Mouse (Mus musculus) intestine, embryonic 16.5 days (tissue): ENCODE measurements around the gene Ap1g2. TPM values are rescaled to one million over a fixed set of nuclear protein-coding genes. Genes with fewer than 3 reads are reported as not detected.

Source experiments
- ATAC-seq: fragments of 200-750 bp; cut with Nextera tagmentation; 2 replicates; pipeline ENCODE4 v1.8.0; 2017; ENCODE audit warnings: moderate TSS enrichment, moderate library complexity
- H3K27ac ChIP-seq: fragments of 300-500 bp; sonication (generic); 2 replicates; pipeline ENCODE4 v1.5.1; 2014; ENCODE audit warnings: mild to moderate bottlenecking, low read length
- H3K27me3 ChIP-seq: fragments of 300-500 bp; sonication (generic); replicated peaks from 2 replicates; pipeline ENCODE4 v1.6.1; 2014; ENCODE audit warnings: low read length, control low read depth, mixed read lengths; ENCODE audit not compliant: control insufficient read depth, insufficient read depth
- H3K36me3 ChIP-seq: fragments of 300-500 bp; sonication (generic); 2 replicates; pipeline ENCODE4 v1.6.1; 2014; ENCODE audit warnings: low read length, control low read depth; ENCODE audit not compliant: control insufficient read depth, insufficient read depth
- H3K4me1 ChIP-seq: fragments of 300-500 bp; sonication (generic); 2 replicates; pipeline ENCODE4 v1.6.1; 2014; ENCODE audit warnings: low read length, control low read depth, mixed read lengths; ENCODE audit not compliant: control insufficient read depth, insufficient read depth
- H3K4me2 ChIP-seq: fragments of 300-500 bp; sonication (generic); 2 replicates; pipeline ENCODE4 v1.6.1; 2014; ENCODE audit warnings: low read depth, low read length, control low read depth
- H3K4me3 ChIP-seq: fragments of 300-500 bp; sonication (generic); 2 replicates; pipeline ENCODE4 v1.5.1; 2014; ENCODE audit warnings: mild to moderate bottlenecking, low read length
- H3K9ac ChIP-seq: fragments of 300-500 bp; sonication (generic); 2 replicates; pipeline ENCODE4 v1.6.1; 2014; ENCODE audit warnings: low read depth, low read length
- H3K9me3 ChIP-seq: fragments of 300-500 bp; sonication (generic); 2 replicates; pipeline ENCODE4 v1.6.1; 2016; ENCODE audit warnings: low read length, control low read depth; ENCODE audit not compliant: control insufficient read depth
- WGBS: fragments of 180-500 bp; shearing (Covaris S2); extraction: QIAGEN DNeasy Blood & Tissue Kit; methylation state at CpG from one replicate; pipeline ENCODE4 v1.1.7; 2014; 5-methylcytosine and 5-hydroxymethylcytosine counted together
- polyA plus RNA-seq: library from polyadenylated mRNA; unstranded; fragments of >200 nt; fragmentation: Nextera tagmentation; extraction: Ambion mirVana; gene quantifications from 2 replicates; pipeline ENCODE4 v1.2.1, GENCODE M21; 2015

Gene Ap1g2
- polyA plus RNA-seq, 1 experiment from 2014 or later = 106 TPM

GRCm38 (mm10) chr14:55114759-55115701, 8.6 kb upstream of the Ap1g2 start:
- ATAC-seq = peak; percentile 68
- peak overlapping the region; percentile 79 for H3K9ac ChIP-seq
- peak overlapping the region; percentile 71 for H3K4me3 ChIP-seq
- peak overlapping the region; percentile 100 for H3K4me2 ChIP-seq
- no peaks in the 10 kb centered on the region for H3K9me3 ChIP-seq
- WGBS = under 1% methylated on average over 74 of the region's 78 CpGs
- peaks cover 19% of the 10 kb centered on the region for H3K4me1 ChIP-seq
- H3K27ac ChIP-seq = peak overlapping the region; percentile 33
- peaks cover 30% of the 10 kb centered on the region for H3K27me3 ChIP-seq
- H3K36me3 ChIP-seq = no peaks in the 10 kb centered on the region

- Histone ChIP-seq H3K4me1 (peaks cover 25% of the 10 kb centered on the region), H3K4me2 (peak overlapping the region; percentile 100), H3K9me3 (no peaks in the 10 kb centered on the region), H3K4me3 (peak overlapping the region; percentile 71), H3K27ac (no peak overlapping the region), H3K27me3 (peaks cover 32% of the 10 kb centered on the region), H3K9ac (peak overlapping the region; percentile 79), H3K36me3 (no peaks in the 10 kb centered on the region)
- 0 out of 2 replicates have a peak, but pooled peaks have one; percentile 9 for ATAC-seq
- 7% methylated on average over 26 of the region's 26 CpGs for WGBS
These were observed 7.7 kb upstream of the Ap1g2 start for GRCm38 (mm10) chr14:55113975-55114645.

- peak overlapping the region; percentile 71 for H3K4me3 ChIP-seq
- peak overlapping the region; percentile 79; the same call in 1 of the 2 replicates for H3K9ac ChIP-seq
- H3K27ac ChIP-seq = no peak overlapping the region
- H3K4me2 ChIP-seq = peak overlapping the region; percentile 100
- 64% methylated on average over 51 of the region's 51 CpGs for WGBS
- peaks cover 32% of the 10 kb centered on the region for H3K27me3 ChIP-seq
- no peaks in the 10 kb centered on the region for H3K36me3 ChIP-seq
- H3K4me1 ChIP-seq = peaks cover 31% of the 10 kb centered on the region
- no peaks in the 10 kb centered on the region for H3K9me3 ChIP-seq
- no peak for ATAC-seq
These were observed 7.1 kb upstream of the Ap1g2 start for GRCm38 (mm10) chr14:55113351-55113974.

- Histone ChIP-seq H3K4me3 (no peak overlapping the region), H3K9ac (no peak overlapping the region), H3K27me3 (peaks cover 32% of the 10 kb centered on the region), H3K9me3 (no peaks in the 10 kb centered on the region), H3K4me1 (peaks cover 45% of the 10 kb centered on the region), H3K27ac (no peak overlapping the region), H3K36me3 (no peaks in the 10 kb centered on the region), H3K4me2 (no peak overlapping the region)
- 65% methylated on average over 2 of the region's 2 CpGs for WGBS
- no peak for ATAC-seq
These were observed 5.3 kb upstream of the Ap1g2 start for GRCm38 (mm10) chr14:55111720-55112119.

- Histone ChIP-seq H3K4me2 (no peak overlapping the region), H3K4me1 (peaks cover 40% of the 10 kb centered on the region), H3K36me3 (no peaks in the 10 kb centered on the region), H3K4me3 (no peak overlapping the region), H3K9ac (no peak overlapping the region), H3K27me3 (peaks cover 22% of the 10 kb centered on the region), H3K9me3 (no peaks in the 10 kb centered on the region), H3K27ac (no peak overlapping the region)
- WGBS = 28% methylated on average over 9 of the region's 9 CpGs
- no peak for ATAC-seq
These were observed 3.7 kb upstream of the Ap1g2 start for GRCm38 (mm10) chr14:55110076-55110475.

GRCm38 (mm10) chr14:55109048-55109873, 2.9 kb upstream of the Ap1g2 start:
- Histone ChIP-seq H3K27ac (no peak overlapping the region), H3K27me3 (peaks cover 18% of the 10 kb centered on the region), H3K4me1 (peaks cover 39% of the 10 kb centered on the region), H3K36me3 (no peaks in the 10 kb centered on the region), H3K4me3 (no peak overlapping the region), H3K4me2 (no peak overlapping the region), H3K9ac (no peak overlapping the region), H3K9me3 (no peaks in the 10 kb centered on the region)
- WGBS = 18% methylated on average over 21 of the region's 21 CpGs
- ATAC-seq = no peak

GRCm38 (mm10) chr14:55108202-55108870, 1.9 kb upstream of the Ap1g2 start:
- peak; percentile 17; the same call in 1 of the 2 replicates for ATAC-seq
- no peaks in the 10 kb centered on the region for H3K36me3 ChIP-seq
- no peak overlapping the region for H3K4me3 ChIP-seq
- peaks cover 35% of the 10 kb centered on the region for H3K4me1 ChIP-seq
- H3K27ac ChIP-seq = no peak overlapping the region; the same call in 1 of the 2 replicates
- 0 out of 2 replicates have a peak overlapping the region, but pooled peaks have one; percentile 5 for H3K9ac ChIP-seq
- no peaks in the 10 kb centered on the region for H3K9me3 ChIP-seq
- WGBS = 22% methylated on average over 9 of the region's 9 CpGs
- H3K27me3 ChIP-seq = peaks cover 10% of the 10 kb centered on the region
- no peak overlapping the region for H3K4me2 ChIP-seq

GRCm38 (mm10) chr14:55106990-55107389, 597 bp upstream of the Ap1g2 start:
- Histone ChIP-seq H3K4me2 (no peak overlapping the region), H3K4me1 (peaks cover 35% of the 10 kb centered on the region), H3K36me3 (peaks cover 3% of the 10 kb centered on the region; the same call in 1 of the 2 replicates), H3K4me3 (no peak overlapping the region), H3K27ac (peak overlapping the region; percentile 92), H3K9me3 (no peaks in the 10 kb centered on the region), H3K27me3 (peaks cover 7% of the 10 kb centered on the region; the same call in 1 of the 2 replicates), H3K9ac (no peak overlapping the region)
- no peak for ATAC-seq
- WGBS = 72% methylated on average over 8 of the region's 8 CpGs
